Mouse (Mus musculus) CD4-positive, CD25-positive, alpha-beta regulatory T cell, adult 2 months (primary cell): Measurements from ENCODE around the gene Mlxip.

ENCODE experiments used
- DNase-seq: peaks from one replicate; pipeline ENCODE4 v3.0.0-alpha.2; 2012; ENCODE audit warnings: low read depth, low spot score

Mlxip gene

GRCm38 (mm10) chr5:123431524-123432304, 37.1 kb downstream of the Mlxip start:
- no peak for DNase-seq

- no peak for DNase-seq
These were observed 37.8 kb downstream of the Mlxip start for GRCm38 (mm10) chr5:123432305-123432874.

- no peak for DNase-seq
These were observed 41.6 kb downstream of the Mlxip start for GRCm38 (mm10) chr5:123436071-123436779.

DNA sequence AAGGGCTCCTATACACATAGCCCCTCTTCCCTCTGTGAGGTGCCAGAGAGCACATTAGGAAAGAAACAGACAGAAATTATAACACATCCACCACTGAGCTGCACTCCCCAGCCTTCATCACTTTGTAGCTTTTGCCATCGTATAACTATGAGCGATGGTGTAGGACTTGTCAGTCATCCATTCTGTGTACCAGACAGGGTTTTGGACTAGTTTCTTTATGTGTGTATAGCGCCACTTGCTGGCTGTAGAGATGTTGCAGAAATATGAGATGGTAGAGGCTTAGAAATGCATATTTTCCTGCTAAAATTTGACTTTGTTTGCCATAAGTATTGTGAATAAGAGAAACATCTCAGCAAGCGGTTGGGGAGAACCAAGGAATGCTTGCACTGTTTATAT, 42.2 kb downstream of the Mlxip start:
- peak; percentile 80 for DNase-seq

DNA sequence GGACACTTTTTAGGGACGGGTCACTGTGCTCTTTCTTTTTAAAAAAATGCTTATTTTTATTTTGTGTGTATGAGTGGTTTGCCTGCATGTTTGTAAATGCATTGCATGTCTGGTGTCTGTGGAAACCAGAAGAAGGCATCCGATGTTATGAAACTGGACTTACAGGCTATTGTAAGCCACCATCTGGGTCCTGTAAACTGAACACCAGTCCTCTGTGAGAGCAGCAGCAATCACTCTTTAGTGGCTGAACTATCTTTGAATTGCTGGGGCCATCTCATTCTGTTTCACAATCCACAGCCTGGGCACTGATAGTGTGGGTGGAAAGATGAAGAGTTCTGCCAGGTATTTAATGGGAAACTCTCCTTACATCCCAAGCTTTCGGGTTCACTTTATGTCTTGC, 43.8 kb downstream of the Mlxip start:
- DNase-seq, result no peak

GRCm38 (mm10) chr5:123439312-123439711, 44.7 kb downstream of the Mlxip start:
- DNase-seq, result no peak

GRCm38 (mm10) chr5:123439941-123440340, 45.3 kb downstream of the Mlxip start:
- peak; percentile 24 for DNase-seq

GRCm38 (mm10) chr5:123440664-123441063, 46.1 kb downstream of the Mlxip start:
- no peak for DNase-seq

- DNase-seq, result no peak
These were observed 47.7 kb downstream of the Mlxip start for GRCm38 (mm10) chr5:123442283-123442682.

DNA sequence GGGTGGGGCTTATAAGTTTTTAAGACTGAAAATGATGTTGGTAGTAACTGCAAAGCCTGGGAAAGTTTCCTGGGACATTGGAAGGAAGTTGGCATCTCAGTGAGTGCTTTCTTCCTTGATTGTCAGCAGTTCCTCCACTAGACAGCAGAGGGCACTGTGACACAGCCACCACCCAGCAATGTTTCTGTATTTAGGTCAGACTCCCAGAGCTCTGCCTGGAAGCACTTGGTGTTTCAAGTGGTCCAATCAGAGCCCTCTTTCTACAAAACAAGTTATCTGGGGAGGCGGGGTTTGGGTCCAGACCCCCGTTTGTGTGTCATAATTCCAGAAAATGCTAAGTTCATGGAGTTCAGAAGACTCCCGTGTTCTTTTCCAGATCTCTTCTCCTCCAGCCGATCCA, 49.5 kb downstream of the Mlxip start:
- peak; percentile 78 for DNase-seq

DNA sequence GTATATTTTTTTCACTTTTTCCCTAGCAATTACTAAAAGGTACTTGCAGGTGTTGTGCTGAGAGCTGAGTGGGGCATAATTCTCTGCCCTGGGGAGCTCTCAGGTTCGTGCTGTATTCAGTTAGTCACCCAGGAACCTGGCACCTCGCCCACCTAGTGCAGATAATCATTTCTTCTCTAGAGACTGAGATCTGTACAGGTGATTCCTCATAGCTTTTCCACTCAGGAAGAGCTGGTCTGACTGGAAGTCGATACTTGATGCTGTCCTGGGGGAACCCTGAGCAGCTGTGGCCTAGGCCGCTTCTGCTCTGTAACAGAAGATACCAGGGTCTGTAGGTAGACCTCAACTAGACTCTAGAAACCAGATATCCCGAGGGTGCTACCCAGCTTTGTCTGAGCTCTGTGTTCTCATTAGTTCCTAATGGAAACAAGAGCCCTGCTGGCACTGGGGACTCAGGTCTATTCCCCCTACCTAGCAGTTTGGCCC, 50.3 kb downstream of the Mlxip start:
- DNase-seq, result no peak

- no peak for DNase-seq
These were observed 57.3 kb downstream of the Mlxip start for GRCm38 (mm10) chr5:123451886-123452285.

DNA sequence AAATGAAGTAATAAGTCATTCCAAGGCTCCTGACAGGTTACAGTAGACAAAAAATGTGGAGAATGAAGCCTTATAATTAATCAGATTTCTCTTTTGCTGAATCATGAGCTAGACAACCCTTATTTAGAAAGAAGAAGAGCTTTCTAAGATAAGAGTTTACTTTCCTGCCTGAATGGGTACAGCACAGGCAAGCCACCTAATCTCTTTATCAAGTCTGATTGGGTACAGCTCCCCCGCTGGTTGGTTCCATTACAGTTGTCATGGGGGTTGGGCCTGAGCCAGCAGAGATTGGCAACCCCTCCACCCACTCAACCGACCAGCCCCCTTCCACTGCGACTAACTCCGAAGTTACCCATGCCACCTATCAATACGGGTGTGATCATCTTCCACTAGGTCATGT, 66.8 kb downstream of the Mlxip start:
- DNase-seq, result peak; percentile 28

- peak; percentile 20 for DNase-seq
These were observed 70.0 kb downstream of the Mlxip start for GRCm38 (mm10) chr5:123464638-123465037.

GRCm38 (mm10) chr5:123470784-123471400, 76.3 kb downstream of the Mlxip start:
- DNase-seq, result peak; percentile 51

GRCm38 (mm10) chr5:123473817-123474216, 79.2 kb downstream of the Mlxip start:
- DNase-seq, result no peak

DNA sequence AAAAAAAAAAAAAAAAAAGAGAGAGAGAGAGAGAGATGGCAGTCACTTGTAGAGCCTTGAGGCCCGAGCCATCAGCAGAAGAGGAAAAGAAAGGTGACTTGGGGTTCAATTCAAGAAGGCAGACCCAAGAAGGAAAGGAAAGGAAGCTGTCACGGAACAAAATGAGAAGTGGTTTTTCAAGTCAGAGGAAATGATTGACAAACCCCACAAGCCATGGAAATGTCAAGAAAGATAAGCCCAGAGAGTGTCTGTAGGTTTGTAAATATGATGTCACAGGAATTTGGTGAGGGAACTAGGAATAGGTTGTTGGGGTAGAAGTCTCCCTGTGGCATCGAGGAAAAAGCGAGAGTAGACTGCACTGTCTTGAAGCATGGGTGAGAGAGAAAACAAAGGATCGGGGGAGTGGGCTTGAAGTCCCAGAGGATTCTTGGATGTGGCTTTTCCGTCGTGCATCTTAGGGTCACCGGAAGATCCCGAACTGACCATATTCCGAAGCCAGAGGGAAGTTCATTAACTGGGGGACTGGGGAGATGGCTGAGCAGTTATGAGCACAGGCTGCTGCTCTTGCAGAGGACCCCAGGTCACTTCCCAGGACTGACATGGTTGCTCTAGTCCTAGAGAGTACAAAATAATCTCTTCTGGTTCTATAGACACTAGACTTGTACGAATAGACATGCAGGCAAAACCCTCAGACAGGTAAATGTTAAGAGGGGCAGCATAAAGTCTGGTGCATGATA, 93.2 kb downstream of the Mlxip start:
- DNase-seq, result no peak

DNA sequence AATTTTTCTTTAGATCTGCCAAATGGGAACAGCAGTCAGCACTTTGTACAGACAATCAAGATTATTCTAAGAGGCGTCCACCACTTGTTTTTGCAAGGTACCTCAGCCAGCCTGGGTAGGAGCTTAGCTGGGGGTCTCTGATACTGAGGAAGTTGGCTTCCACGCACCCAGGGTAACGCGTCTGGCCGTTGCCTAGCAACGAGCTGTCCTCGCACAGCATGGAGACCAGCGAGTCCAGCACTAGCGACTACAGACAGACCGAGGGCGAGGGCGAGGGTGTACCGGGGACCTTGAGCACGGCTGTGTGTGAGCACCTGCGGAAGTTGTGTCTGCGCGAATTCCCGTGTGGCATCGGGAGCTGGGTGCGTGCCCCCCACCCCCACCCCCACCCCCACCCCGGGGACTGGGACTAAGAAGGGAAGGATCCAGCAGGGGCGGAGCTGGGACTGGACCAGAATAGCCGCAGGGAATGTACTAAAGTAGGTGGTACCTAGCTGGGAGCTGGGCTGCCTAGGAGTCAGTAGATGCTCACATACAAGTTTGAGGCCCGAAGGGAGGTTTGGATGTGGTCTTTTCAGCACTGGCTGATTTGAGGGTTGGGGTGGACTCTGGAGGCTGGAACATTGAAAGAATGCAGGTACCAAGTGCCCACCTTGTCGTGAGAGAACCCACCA, 94.7 kb downstream of the Mlxip start, which contains the start of the genes Lrrc43 and Il31:
Gene Lrrc43 (plus strand): TSS at position 194 of the 674 bp plus-strand sequence.
Gene Il31 (minus strand): TSS at position 378 of the 674 bp plus-strand sequence.
- DNase-seq, result no peak

DNA sequence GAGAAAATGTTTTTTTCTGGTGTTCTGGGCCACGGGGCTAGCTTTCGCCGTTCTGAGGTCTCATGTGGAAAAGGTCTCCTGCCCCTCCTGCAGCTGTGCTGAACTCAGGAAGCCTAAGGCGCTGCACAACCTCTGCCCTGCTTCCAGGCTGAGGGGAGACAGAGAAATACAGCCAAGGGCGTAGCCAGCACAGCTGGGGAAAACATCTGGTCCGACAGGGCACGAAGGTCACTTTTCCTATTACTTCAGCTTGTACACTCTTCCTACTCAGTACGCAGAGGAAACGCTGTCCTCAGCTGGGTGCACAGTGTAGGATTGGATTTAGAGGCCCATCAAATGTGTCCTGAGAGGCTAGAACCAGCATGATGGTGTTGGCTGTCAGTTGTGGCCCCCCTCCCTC, 95.3 kb downstream of the Mlxip start:
- no peak for DNase-seq

DNA sequence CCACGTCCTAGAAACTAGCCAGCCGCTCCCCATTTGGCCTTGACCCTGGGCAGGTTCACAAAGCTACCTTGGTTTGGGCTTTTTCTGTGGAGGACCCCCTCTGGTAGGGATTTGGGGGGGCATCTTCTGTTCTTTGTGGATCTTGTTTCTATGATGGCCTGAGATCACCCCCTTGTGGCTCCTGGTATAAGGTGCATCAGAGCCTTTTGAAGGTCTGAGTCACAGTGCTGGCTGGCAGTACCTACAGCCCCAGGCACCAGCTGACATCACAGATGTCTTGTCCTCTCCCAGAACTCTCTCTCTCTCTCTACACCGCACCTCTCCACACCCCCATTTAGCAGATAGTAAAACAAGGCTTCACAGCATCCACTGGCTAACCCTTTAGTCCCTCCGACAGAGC, 105.1 kb downstream of the Mlxip start:
- peak; percentile 64 for DNase-seq

GRCm38 (mm10) chr5:123501973-123502372, 107.4 kb downstream of the Mlxip start:
- DNase-seq, result no peak
